Comparison of ENCODE assay signal across 29 mouse cellular contexts in genomic region chr8:127491963-127492362, GRCm38 (mm10).
DNase-seq lines count a peak whose midpoint lies in the region; ATAC-seq and TF ChIP-seq lines count a peak whose summit lies in the region.
"Had no signal": no experiment of that assay in that cellular context is flagged by ENCODE, and none has a peak within 500 bp of the region (broad histone marks: within the 10 kb centered on the region; RNA-seq: fewer than 3 reads in every experiment).

No protein-coding gene starts in this region.

- H3K27me3 ChIP-seq in forebrain, embryonic 13.5 days, result no peaks in the 10 kb centered on the region
- no peaks in the 10 kb centered on the region for H3K27me3 ChIP-seq in forebrain, embryonic 11.5 days (ENCODE audit: control insufficient read depth, insufficient read depth, low read length)
- no peaks in the 10 kb centered on the region for H3K27me3 ChIP-seq in forebrain, embryonic 16.5 days (replicated peaks; ENCODE audit: control insufficient read depth, insufficient read depth, low read length)
- H3K27me3 ChIP-seq: CH12.LX; embryonic facial prominence, embryonic 13.5 days; heart, embryonic 13.5 days; Patski had no signal

- no peak overlapping the region for H3K27ac ChIP-seq in forebrain, embryonic 13.5 days
- H3K27ac ChIP-seq in forebrain, embryonic 11.5 days (ENCODE audit: low read depth, low read length), result no peak overlapping the region
- H3K27ac ChIP-seq in layer of hippocampus, adult 2 months, result peak overlapping the region; percentile 51; the same call in 1 of the 2 replicates
- peak overlapping the region; percentile 75 for H3K27ac ChIP-seq in forebrain, embryonic 16.5 days (ENCODE audit: low read length)
- H3K27ac ChIP-seq: embryonic facial prominence, embryonic 10.5 days; embryonic facial prominence, embryonic 13.5 days; gastrocnemius, adult 2 months; heart, embryonic 10.5 days; heart, embryonic 13.5 days; hindbrain, embryonic 14.5 days had no signal

- 58% methylated on average over 6 of the region's 6 CpGs for WGBS in forebrain, embryonic 13.5 days
- WGBS in forebrain, embryonic 11.5 days, result 70% methylated on average over 6 of the region's 6 CpGs
- 43% methylated on average over 6 of the region's 6 CpGs for WGBS in forebrain, embryonic 16.5 days

- no peak overlapping the region for H3K9ac ChIP-seq in forebrain, embryonic 13.5 days
- H3K9ac ChIP-seq in forebrain, embryonic 11.5 days (ENCODE audit: low read length), result no peak overlapping the region
- H3K9ac ChIP-seq in forebrain, embryonic 16.5 days (replicated peaks; ENCODE audit: low read depth, low read length), result no peak overlapping the region
- H3K9ac ChIP-seq: embryonic facial prominence, embryonic 13.5 days; heart, embryonic 13.5 days; hindbrain, embryonic 14.5 days had no signal

- H3K4me2 ChIP-seq in forebrain, embryonic 13.5 days, result no peak overlapping the region
- H3K4me2 ChIP-seq in forebrain, embryonic 11.5 days (ENCODE audit: low read depth, low read length, severe bottlenecking), result no peak overlapping the region
- no peak overlapping the region for H3K4me2 ChIP-seq in forebrain, embryonic 16.5 days (ENCODE audit: low read length)
- H3K4me2 ChIP-seq: embryonic facial prominence, embryonic 13.5 days; heart, embryonic 13.5 days; hindbrain, embryonic 14.5 days had no signal

- peaks cover 16% of the 10 kb centered on the region for H3K4me1 ChIP-seq in forebrain, embryonic 13.5 days
- H3K4me1 ChIP-seq in forebrain, embryonic 11.5 days (replicated peaks; ENCODE audit: control insufficient read depth, insufficient read depth, low read length), result no peaks in the 10 kb centered on the region
- H3K4me1 ChIP-seq in forebrain, embryonic 16.5 days (replicated peaks; ENCODE audit: control insufficient read depth, insufficient read depth, low read length), result peaks cover 6% of the 10 kb centered on the region
- H3K4me1 ChIP-seq: embryonic facial prominence, embryonic 13.5 days; heart, embryonic 10.5 days had no signal

- DNase-seq in forebrain, embryonic 11.5 days (ENCODE audit: low spot score), result no peak
- DNase-seq in heart, adult 11 months, result peak; percentile 18
- DNase-seq in heart, adult 8-10 months (ENCODE audit: low spot score), result no peak
- DNase-seq in layer of hippocampus, adult 2 months (ENCODE audit: low spot score in 2 of 2), result peak in 1 of 2 experiments; percentile 16
- DNase-seq in layer of hippocampus, adult 11-12 months (ENCODE audit: low spot score), result no peak
- no peak for DNase-seq in retina, embryonic 14.5 days (ENCODE audit: low spot score)
- DNase-seq: adrenal gland, postnatal 10 days; B cell, adult 2 months; cerebellum, adult 11-12 months; cerebellum, adult 8-10 months; cerebellum, postnatal 14 days; gastrocnemius, adult 2 months; gastrocnemius, postnatal 14 days; heart, adult 18-20 months; heart, postnatal 14 days; heart, postnatal 4 days; kidney, adult 2 months had no signal

- no peak for TF ChIP-seq CTCF in layer of hippocampus, adult 2 months (conservative IDR thresholded peaks at IDR 0.05)

- no peaks in the 10 kb centered on the region for H3K36me3 ChIP-seq in forebrain, embryonic 13.5 days (ENCODE audit: poor library complexity, severe bottlenecking)
- H3K36me3 ChIP-seq in forebrain, embryonic 11.5 days (ENCODE audit: control insufficient read depth, insufficient read depth, low read length), result no peaks in the 10 kb centered on the region
- no peaks in the 10 kb centered on the region for H3K36me3 ChIP-seq in forebrain, embryonic 16.5 days (ENCODE audit: control insufficient read depth, insufficient read depth)
- H3K36me3 ChIP-seq: embryonic facial prominence, embryonic 10.5 days; G1E; heart, embryonic 10.5 days; heart, embryonic 13.5 days had no signal

- H3K4me3 ChIP-seq in forebrain, embryonic 13.5 days, result no peak overlapping the region
- H3K4me3 ChIP-seq in forebrain, embryonic 11.5 days (ENCODE audit: low read depth, low read length), result no peak overlapping the region
- H3K4me3 ChIP-seq in layer of hippocampus, adult 2 months, result no peak overlapping the region
- no peak overlapping the region for H3K4me3 ChIP-seq in forebrain, embryonic 16.5 days (replicated peaks; ENCODE audit: low read length)
- H3K4me3 ChIP-seq: embryonic facial prominence, embryonic 10.5 days; embryonic facial prominence, embryonic 13.5 days; erythroblast, embryonic 14.5 days; gastrocnemius, adult 2 months; heart, embryonic 10.5 days; heart, embryonic 13.5 days had no signal

- ATAC-seq in forebrain, embryonic 13.5 days, result peak; percentile 31; the same call in 1 of the 2 replicates
- ATAC-seq in forebrain, embryonic 11.5 days (replicated peaks; ENCODE audit: low FRiP score), result no peak
- ATAC-seq in forebrain, embryonic 16.5 days, result peak; percentile 29; the same call in 1 of the 2 replicates
- ATAC-seq: intestine, postnatal 0 days; Patski had no signal

- H3K9me3 ChIP-seq in forebrain, embryonic 13.5 days (replicated peaks), result no peaks in the 10 kb centered on the region
- H3K9me3 ChIP-seq in forebrain, embryonic 11.5 days (ENCODE audit: control insufficient read depth, low read length), result no peaks in the 10 kb centered on the region
- no peaks in the 10 kb centered on the region for H3K9me3 ChIP-seq in forebrain, embryonic 16.5 days (ENCODE audit: control insufficient read depth, low read length)
- H3K9me3 ChIP-seq: embryonic facial prominence, embryonic 10.5 days; embryonic facial prominence, embryonic 13.5 days; heart, embryonic 10.5 days; heart, embryonic 13.5 days had no signal

Comparison
In these comparisons a context has a peak if more than half of its experiments do, and no peak if none do; other contexts are left out.
1. H3K27ac ChIP-seq: peak in layer of hippocampus, adult 2 months (single experiment) and forebrain, embryonic 16.5 days (single experiment); none in forebrain, embryonic 13.5 days (single experiment) and forebrain, embryonic 11.5 days (single experiment).